Mouse (Mus musculus): ENCODE measurements around the gene Gm6034. TPM values are rescaled to one million over a fixed set of nuclear protein-coding genes. Genes with fewer than 3 reads are reported as not detected.
"Not testable (repeated sequence)": the region's sequence is repeated elsewhere in the genome, so short reads cannot be mapped to it uniquely, and the experiment has no call there.

The Gm6034 gene
- total RNA-seq (2021): not detected

GRCm38 (mm10) chr17:36042610-36043169 is at the start of gene Gm6034, which contains the start of gene H2-T22:
Gm6034 (plus strand) TSS chr17:36042961.
H2-T22 (minus strand) TSS chr17:36042747.
- peak; percentile 76 for DNase-seq (ENCODE audit: low spot score)
- intact Hi-C loops (cut with DNase I): not testable (repeated sequence)

GRCm38 (mm10) chr17:35993675-35994074 is 49.1 kb upstream of the Gm6034 start:
- intact Hi-C loops (cut with DNase I): loop anchor here (1.0 kb wide), 1 partner anchor 56 kb away; no protein-coding TSS in a partner anchor
- peak; percentile 44 for DNase-seq (ENCODE audit: low spot score)

- intact Hi-C loops (cut with DNase I): no loop called here
- peak; percentile 63 for DNase-seq (ENCODE audit: low spot score)
Measured at GRCm38 (mm10) chr17:35994175-35994878, 48.4 kb upstream of the Gm6034 start.

GRCm38 (mm10) chr17:35994879-35995240 is 47.9 kb upstream of the Gm6034 start:
- no peak for DNase-seq (ENCODE audit: low spot score)
- intact Hi-C loops (cut with DNase I): loop anchor here (5.0 kb wide), 1 partner anchor 117 kb away; no protein-coding TSS in a partner anchor

GRCm38 (mm10) chr17:35996949-35997348 is 45.8 kb upstream of the Gm6034 start:
- intact Hi-C loops (cut with DNase I): loop anchor here (1.0 to 5.0 kb wide), 2 partner anchors 38 to 115 kb away; no protein-coding TSS in a partner anchor
- peak; percentile 84 for DNase-seq (ENCODE audit: low spot score)

GRCm38 (mm10) chr17:35997713-35998510 is 44.8 kb upstream of the Gm6034 start:
- intact Hi-C loops (cut with DNase I): loop anchor here (1.0 to 5.0 kb wide), 2 partner anchors 37 to 114 kb away; no protein-coding TSS in a partner anchor

GRCm38 (mm10) chr17:35998545-35999305 is 44.0 kb upstream of the Gm6034 start:
- no peak for DNase-seq (ENCODE audit: low spot score)
- intact Hi-C loops (cut with DNase I): loop anchor here (5.0 kb wide), 1 partner anchor 114 kb away; no protein-coding TSS in a partner anchor

More at GRCm38 (mm10) chr17:35997713-35998510, 44.8 kb upstream of the Gm6034 start:
- no peak for DNase-seq (ENCODE audit: low spot score)

- intact Hi-C loops (cut with DNase I): loop anchor here (5.0 kb wide), 1 partner anchor 113 kb away; no protein-coding TSS in a partner anchor
Measured at GRCm38 (mm10) chr17:35999356-35999755, 43.4 kb upstream of the Gm6034 start.

GRCm38 (mm10) chr17:36000349-36000748 is 42.4 kb upstream of the Gm6034 start:
- no peak for DNase-seq (ENCODE audit: low spot score)
- intact Hi-C loops (cut with DNase I): no loop called here

More at GRCm38 (mm10) chr17:35999356-35999755, 43.4 kb upstream of the Gm6034 start:
- no peak for DNase-seq (ENCODE audit: low spot score)

GRCm38 (mm10) chr17:36001121-36001897 is 41.5 kb upstream of the Gm6034 start:
- intact Hi-C loops (cut with DNase I): no loop called here
- DNase-seq (ENCODE audit: low spot score): no peak

- intact Hi-C loops (cut with DNase I): no loop called here
- DNase-seq (ENCODE audit: low spot score): no peak
Measured at GRCm38 (mm10) chr17:36001966-36002365, 40.8 kb upstream of the Gm6034 start.

GRCm38 (mm10) chr17:36003331-36003730 is 39.4 kb upstream of the Gm6034 start:
- DNase-seq (ENCODE audit: low spot score): no peak
- intact Hi-C loops (cut with DNase I): no loop called here

- intact Hi-C loops (cut with DNase I); DNase-seq (ENCODE audit: low spot score): not testable (repeated sequence)
Measured at GRCm38 (mm10) chr17:36004409-36004808, 38.4 kb upstream of the Gm6034 start.

GRCm38 (mm10) chr17:36014977-36015376 is 27.8 kb upstream of the Gm6034 start:
- intact Hi-C loops (cut with DNase I): no loop called here
- DNase-seq (ENCODE audit: low spot score): no peak

GRCm38 (mm10) chr17:36017046-36017445 is 25.7 kb upstream of the Gm6034 start:
- intact Hi-C loops (cut with DNase I): no loop called here
- no peak for DNase-seq (ENCODE audit: low spot score)

GRCm38 (mm10) chr17:36018979-36019378 is 23.8 kb upstream of the Gm6034 start:
- DNase-seq (ENCODE audit: low spot score): peak; percentile 41
- intact Hi-C loops (cut with DNase I): no loop called here

- DNase-seq (ENCODE audit: low spot score): no peak
- intact Hi-C loops (cut with DNase I): no loop called here
Measured at GRCm38 (mm10) chr17:36019519-36019918, 23.2 kb upstream of the Gm6034 start.

- peak; percentile 69 for DNase-seq (ENCODE audit: low spot score)
- intact Hi-C loops (cut with DNase I): no loop called here
Measured at GRCm38 (mm10) chr17:36020191-36021073, 22.3 kb upstream of the Gm6034 start, which contains the start of gene H2-T24. H2-T24 (minus strand) TSS chr17:36020560.

Measured in heart, postnatal 25 days (tissue).